Mouse (Mus musculus) embryonic facial prominence, embryonic 14.5 days (tissue): ENCODE results near the gene Akap2. TPM values are rescaled to one million over a fixed set of nuclear protein-coding genes. Genes with fewer than 3 reads are reported as not detected.

Experiments
- ATAC-seq: fragments of 200-750 bp; cut with Nextera tagmentation; 2 replicates; pipeline ENCODE4 v1.8.0; 2017; ENCODE audit warnings: low read depth, moderate number of reproducible peaks, moderate TSS enrichment
- DNase-seq: peaks from one replicate; pipeline ENCODE4 v3.0.0-alpha.2; 2015; ENCODE audit warnings: low spot score
- H3K27ac ChIP-seq: fragments of 300-500 bp; sonication (generic); replicated peaks from 2 replicates; pipeline ENCODE4 v1.5.1; 2014; ENCODE audit warnings: low read depth, mild to moderate bottlenecking, low read length, moderate library complexity
- H3K27me3 ChIP-seq: fragments of 300-500 bp; sonication (generic); replicated peaks from 2 replicates; pipeline ENCODE4 v1.6.1; 2014; ENCODE audit warnings: low read length; ENCODE audit not compliant: control insufficient read depth, insufficient read depth
- H3K36me3 ChIP-seq: fragments of 300-500 bp; sonication (generic); 2 replicates; pipeline ENCODE4 v1.6.1; 2014; ENCODE audit warnings: low read length, mixed read lengths; ENCODE audit not compliant: control insufficient read depth, insufficient read depth
- H3K4me1 ChIP-seq: fragments of 300-500 bp; sonication (generic); 2 replicates; pipeline ENCODE4 v1.6.1; 2014; ENCODE audit warnings: antibody characterized with exemption, low read length; ENCODE audit not compliant: control insufficient read depth, insufficient read depth
- H3K4me2 ChIP-seq: fragments of 300-500 bp; sonication (generic); 2 replicates; pipeline ENCODE4 v1.6.1; 2014; ENCODE audit warnings: low read depth, mild to moderate bottlenecking, low read length, moderate library complexity, mixed read lengths
- H3K4me3 ChIP-seq: fragments of 300-500 bp; sonication (generic); 2 replicates; pipeline ENCODE4 v1.5.1; 2014; ENCODE audit warnings: low read depth, mild to moderate bottlenecking, low read length
- H3K9ac ChIP-seq: fragments of 300-500 bp; sonication (generic); 2 replicates; pipeline ENCODE4 v1.6.1; 2014; ENCODE audit warnings: low read depth, mild to moderate bottlenecking, low read length, moderate library complexity, mixed read lengths
- H3K9me3 ChIP-seq: fragments of 300-500 bp; sonication (generic); 2 replicates; pipeline ENCODE4 v1.6.1; 2016; ENCODE audit warnings: low read length; ENCODE audit not compliant: control insufficient read depth
- WGBS: fragments of 180-500 bp; shearing (Covaris S2); extraction: QIAGEN DNeasy Blood & Tissue Kit; methylation state at CpG from one replicate; pipeline ENCODE4 v1.1.7; 2014; 5-methylcytosine and 5-hydroxymethylcytosine counted together
- polyA plus RNA-seq: library from polyadenylated mRNA; unstranded; fragments of >200 nt; fragmentation: Nextera tagmentation; extraction: Ambion mirVana; gene quantifications from 2 replicates; pipeline ENCODE4 v1.2.1, GENCODE M21; 2014

Gene Akap2
- polyA plus RNA-seq, 1 experiment from 2014 or later = 24.9 TPM

DNA sequence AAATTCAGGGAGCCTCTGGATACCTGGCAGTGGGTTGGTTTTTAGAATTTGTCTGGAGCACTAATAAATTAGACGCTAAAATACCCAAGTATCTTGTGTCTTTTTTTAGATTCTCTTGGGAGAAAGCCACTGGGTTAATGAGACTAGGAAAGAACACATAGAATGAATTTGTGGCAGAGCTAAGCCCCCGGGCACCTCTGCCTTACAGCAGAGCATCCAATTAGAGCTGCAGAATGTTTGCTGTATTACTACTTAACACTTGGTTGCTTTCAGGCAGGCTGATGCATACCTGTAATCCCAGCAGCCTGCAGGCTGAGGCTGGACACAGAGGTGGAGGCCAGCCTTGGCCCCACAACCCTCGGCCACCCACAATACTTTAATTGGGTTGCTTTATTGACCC is 112.3 kb downstream of the Akap2 start:
- Histone ChIP-seq H3K27ac (no peak overlapping the region), H3K4me1 (peaks cover 15% of the 10 kb centered on the region), H3K4me2 (no peak overlapping the region), H3K9me3 (no peaks in the 10 kb centered on the region), H3K36me3 (no peaks in the 10 kb centered on the region), H3K4me3 (no peak overlapping the region), H3K9ac (no peak overlapping the region), H3K27me3 (no peaks in the 10 kb centered on the region)
- 63% methylated on average over 3 of the region's 3 CpGs for WGBS
- DNase-seq = no peak
- ATAC-seq = 0 out of 2 replicates have a peak, but pooled peaks have one; percentile 24

DNA sequence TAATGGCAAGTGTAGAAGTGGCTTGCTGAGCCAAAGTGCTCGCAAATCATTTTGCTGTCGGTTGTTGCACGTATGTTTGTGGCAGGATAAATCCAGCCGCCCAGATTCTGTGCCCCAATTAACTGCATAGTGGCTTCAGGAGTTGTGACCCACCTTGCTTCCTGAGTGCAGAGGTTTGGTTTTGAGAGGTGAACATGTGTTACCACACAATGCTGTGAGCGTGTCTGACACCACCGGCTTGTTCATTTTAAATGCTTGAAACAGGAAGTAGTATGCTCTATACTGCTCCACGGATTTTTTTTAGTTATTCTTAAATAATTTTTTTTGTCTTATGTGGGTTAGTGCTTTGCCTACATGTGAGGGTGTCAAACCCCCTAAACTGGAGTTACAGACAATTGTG is 114.9 kb downstream of the Akap2 start:
- 37% methylated on average over 7 of the region's 7 CpGs for whole genome bisulfite sequencing
- Histone ChIP-seq H3K4me2 (no peak overlapping the region), H3K36me3 (no peaks in the 10 kb centered on the region), H3K27ac (no peak overlapping the region), H3K9ac (no peak overlapping the region), H3K4me1 (peaks cover 10% of the 10 kb centered on the region), H3K4me3 (no peak overlapping the region), H3K27me3 (no peaks in the 10 kb centered on the region), H3K9me3 (no peaks in the 10 kb centered on the region)
- ATAC-seq (no peak), DNase-seq (no peak)

DNA sequence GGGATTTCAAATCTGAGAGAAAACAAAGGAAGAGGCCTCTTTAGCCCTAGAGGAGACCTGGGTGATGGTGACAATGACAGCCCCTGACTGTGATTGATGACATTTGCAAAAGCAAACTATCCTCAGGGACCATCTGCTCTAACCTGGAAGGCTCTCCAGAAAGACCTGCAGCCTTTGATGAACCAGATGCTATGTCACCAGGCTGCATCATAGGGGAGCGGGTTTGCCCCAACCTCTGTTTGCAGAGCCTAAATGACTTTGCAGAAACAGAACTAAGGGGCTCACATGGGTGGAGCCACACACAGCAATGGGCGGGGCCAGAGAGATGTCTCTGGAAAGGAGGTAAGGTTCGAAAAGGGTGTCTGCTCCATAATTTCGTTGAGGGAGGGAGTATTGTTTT is 115.6 kb downstream of the Akap2 start:
- peaks cover 10% of the 10 kb centered on the region for H3K4me1 ChIP-seq
- no peaks in the 10 kb centered on the region for H3K36me3 ChIP-seq
- no peak overlapping the region for H3K4me2 ChIP-seq
- H3K9me3 ChIP-seq = no peaks in the 10 kb centered on the region
- no peak overlapping the region for H3K9ac ChIP-seq
- H3K27ac ChIP-seq = no peak overlapping the region
- no peaks in the 10 kb centered on the region for H3K27me3 ChIP-seq
- ATAC-seq (0 out of 2 replicates have a peak, but pooled peaks have one; percentile 15), DNase-seq (no peak)
- WGBS = 54% methylated on average over 4 of the region's 4 CpGs
- no peak overlapping the region for H3K4me3 ChIP-seq

DNA sequence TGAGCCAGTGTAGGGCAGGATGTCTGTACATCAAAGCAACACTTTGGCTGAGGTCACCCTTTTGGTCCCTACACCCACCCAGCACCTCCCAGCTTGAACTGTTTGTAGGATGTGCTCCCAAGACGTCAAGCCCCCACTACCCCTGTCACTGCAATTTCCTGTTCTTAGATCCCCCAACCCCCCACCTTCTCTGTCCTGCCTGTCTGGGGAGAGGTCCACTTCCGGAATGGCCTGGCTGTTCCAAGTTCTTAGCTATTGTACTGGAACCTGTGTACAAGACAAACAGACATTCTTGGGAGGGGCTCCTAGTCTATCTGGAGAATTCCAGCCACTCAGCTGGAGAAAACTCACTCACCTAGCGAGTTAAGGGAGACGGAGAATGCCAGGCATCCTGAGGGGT is 116.7 kb downstream of the Akap2 start:
- Histone ChIP-seq H3K4me3 (no peak overlapping the region), H3K9ac (no peak overlapping the region), H3K27me3 (no peaks in the 10 kb centered on the region), H3K9me3 (no peaks in the 10 kb centered on the region), H3K4me2 (no peak overlapping the region), H3K27ac (no peak overlapping the region), H3K4me1 (peaks cover 10% of the 10 kb centered on the region), H3K36me3 (no peaks in the 10 kb centered on the region)
- peak; percentile 14 for DNase-seq
- ATAC-seq = no peak
- 55% methylated on average over 4 of the region's 4 CpGs for WGBS

DNA sequence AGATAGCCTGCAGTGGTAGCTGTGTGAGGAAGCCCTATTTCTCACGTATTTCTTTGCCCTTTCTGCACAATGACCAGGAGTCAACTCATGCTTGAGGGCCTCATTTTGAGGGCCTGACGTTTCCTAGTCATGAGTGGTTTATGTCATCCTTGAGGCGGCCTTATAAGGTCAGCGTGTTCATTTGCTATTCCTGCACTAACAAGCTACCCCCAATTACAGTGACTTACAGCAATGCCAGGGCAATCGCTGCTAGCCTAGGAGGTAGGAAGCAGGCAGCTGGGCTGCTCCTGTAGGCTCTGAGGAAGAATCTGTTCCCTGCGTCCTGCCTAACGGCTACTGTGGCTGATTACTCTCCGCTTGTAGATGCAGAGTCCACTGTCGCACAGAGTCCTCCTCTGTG is 119.6 kb downstream of the Akap2 start:
- Histone ChIP-seq H3K4me2 (no peak overlapping the region), H3K27ac (no peak overlapping the region), H3K36me3 (no peaks in the 10 kb centered on the region), H3K9ac (no peak overlapping the region), H3K27me3 (no peaks in the 10 kb centered on the region), H3K9me3 (no peaks in the 10 kb centered on the region), H3K4me1 (peaks cover 10% of the 10 kb centered on the region), H3K4me3 (no peak overlapping the region)
- ATAC-seq = no peak
- DNase-seq = no peak
- WGBS = 57% methylated on average over 9 of the region's 9 CpGs

DNA sequence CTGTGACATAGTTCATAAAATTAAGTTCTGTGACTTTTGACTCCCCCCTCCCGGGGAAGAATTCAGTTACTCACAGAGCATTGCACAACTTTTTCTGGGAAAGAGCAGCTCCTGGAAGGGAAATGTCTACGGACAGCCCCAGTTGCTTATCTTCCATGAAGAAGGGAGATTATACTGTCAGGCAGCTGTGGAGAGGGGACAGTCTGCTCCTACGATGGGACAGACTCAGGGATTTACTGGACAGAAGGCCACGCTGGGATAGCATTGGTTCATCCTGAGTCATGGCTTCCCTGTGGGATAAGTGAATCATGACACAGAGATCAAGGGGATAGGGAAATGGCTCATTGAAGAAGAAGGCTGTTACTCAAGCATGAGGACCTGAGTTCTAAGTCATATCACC is 121.9 kb downstream of the Akap2 start:
- no peak overlapping the region for H3K4me2 ChIP-seq
- DNase-seq (no peak), ATAC-seq (no peak)
- H3K36me3 ChIP-seq = no peaks in the 10 kb centered on the region
- H3K4me1 ChIP-seq = peaks cover under 1% of the 10 kb centered on the region
- H3K4me3 ChIP-seq = no peak overlapping the region
- H3K27me3 ChIP-seq = no peaks in the 10 kb centered on the region
- 76% methylated on average over 4 of the region's 4 CpGs for WGBS
- H3K9ac ChIP-seq = no peak overlapping the region
- H3K9me3 ChIP-seq = no peaks in the 10 kb centered on the region
- H3K27ac ChIP-seq = no peak overlapping the region

DNA sequence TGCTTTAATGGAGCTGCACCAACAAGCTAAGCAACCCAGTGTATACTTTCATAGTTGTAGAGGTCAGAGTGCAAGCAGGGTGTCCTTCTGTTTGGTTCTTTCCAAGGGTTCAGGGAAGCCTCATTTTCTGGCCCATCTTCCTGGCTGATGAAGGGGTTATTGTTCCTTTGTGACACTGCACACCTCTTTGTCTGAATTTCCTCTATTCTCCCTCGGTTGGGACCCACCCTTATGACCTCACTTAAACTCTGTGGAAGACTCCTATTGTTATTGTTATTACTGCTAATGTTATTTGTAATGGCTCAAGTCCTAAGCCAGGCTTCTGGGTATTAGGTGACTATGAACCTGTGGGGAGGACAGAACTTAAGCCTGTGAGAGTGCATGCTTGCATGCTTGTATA is 124.5 kb downstream of the Akap2 start:
- peaks cover 24% of the 10 kb centered on the region for H3K4me1 ChIP-seq
- H3K27me3 ChIP-seq = no peaks in the 10 kb centered on the region
- no peak overlapping the region for H3K4me3 ChIP-seq
- no peaks in the 10 kb centered on the region for H3K9me3 ChIP-seq
- DNase-seq (no peak), ATAC-seq (no peak)
- no peak overlapping the region for H3K4me2 ChIP-seq
- H3K27ac ChIP-seq = no peak overlapping the region
- no peak overlapping the region for H3K9ac ChIP-seq
- no peaks in the 10 kb centered on the region for H3K36me3 ChIP-seq
- WGBS = 28% methylated on average over 1 of the region's 1 CpGs

DNA sequence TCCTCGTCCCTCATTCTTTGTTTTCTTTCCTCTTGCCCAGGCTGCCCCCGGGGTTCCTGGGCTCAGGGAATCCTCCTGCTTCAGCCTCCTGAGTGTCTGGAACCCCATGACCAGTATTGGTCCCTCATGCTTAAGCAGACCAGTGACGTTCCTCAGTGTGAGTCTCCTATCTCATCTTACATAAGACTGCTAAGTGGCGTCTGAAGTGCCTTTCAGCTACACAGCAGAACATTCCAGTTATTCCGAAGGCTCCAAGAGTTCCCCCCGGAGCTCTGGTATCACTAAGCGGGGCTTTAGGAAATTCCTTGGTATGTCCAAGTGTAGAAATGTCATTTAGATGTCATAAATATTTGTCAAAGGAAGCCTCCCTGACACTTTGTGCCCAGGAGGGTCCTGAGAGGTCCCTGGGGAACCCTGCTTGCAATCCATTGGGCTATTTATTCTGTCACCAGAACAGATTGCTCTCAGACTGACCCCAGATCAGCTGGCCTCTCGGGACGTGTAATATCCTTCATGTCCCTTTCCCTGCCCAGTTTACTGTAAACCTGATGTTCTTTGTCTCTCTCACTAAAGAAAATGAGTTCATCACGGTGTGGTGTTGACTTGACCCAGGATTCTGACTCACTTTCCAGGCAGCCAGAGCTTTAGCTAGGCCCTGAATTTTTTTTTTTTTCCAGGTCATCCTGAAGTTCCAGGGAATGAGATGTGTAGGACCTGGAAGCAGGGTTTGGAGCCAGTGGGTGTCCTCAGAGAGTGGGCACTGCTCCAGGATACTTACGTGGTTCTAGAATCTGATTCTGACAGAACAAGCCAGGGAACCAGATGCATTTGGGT is 125.2 kb downstream of the Akap2 start:
- Histone ChIP-seq H3K27ac (no peak overlapping the region), H3K9ac (no peak overlapping the region), H3K4me2 (no peak overlapping the region), H3K9me3 (no peaks in the 10 kb centered on the region), H3K4me1 (peaks cover 32% of the 10 kb centered on the region), H3K36me3 (no peaks in the 10 kb centered on the region), H3K4me3 (no peak overlapping the region), H3K27me3 (no peaks in the 10 kb centered on the region)
- no peak for ATAC-seq
- DNase-seq = no peak
- 71% methylated on average over 11 of the region's 11 CpGs for WGBS

DNA sequence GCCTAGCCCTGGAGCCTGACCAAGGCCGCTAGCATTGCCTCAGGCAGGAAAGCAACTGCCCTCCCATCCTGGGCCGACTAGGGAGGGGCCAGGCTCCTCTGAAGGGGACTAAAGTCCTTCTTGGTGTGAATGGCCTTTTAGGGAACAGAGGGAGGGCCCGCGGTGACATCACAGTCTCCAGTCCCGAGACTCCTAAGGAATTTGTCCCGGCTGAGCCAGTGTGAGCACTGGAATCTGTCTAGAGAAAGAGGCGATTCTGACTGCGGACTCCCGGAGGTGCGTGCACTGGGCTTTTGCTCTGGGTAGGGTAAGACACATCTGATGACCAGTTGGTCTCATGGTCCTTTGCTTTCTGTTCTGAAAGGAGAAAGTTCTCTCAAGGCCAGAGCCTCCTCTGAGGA is 127.6 kb downstream of the Akap2 start:
- DNase-seq (peak; percentile 86), ATAC-seq (peak; percentile 78)
- Histone ChIP-seq H3K4me3 (peak overlapping the region; percentile 35), H3K27ac (peak overlapping the region; percentile 81), H3K9me3 (no peaks in the 10 kb centered on the region), H3K9ac (peak overlapping the region; percentile 57), H3K4me2 (peak overlapping the region; percentile 55), H3K36me3 (no peaks in the 10 kb centered on the region), H3K27me3 (no peaks in the 10 kb centered on the region), H3K4me1 (peaks cover 38% of the 10 kb centered on the region)
- WGBS = 7% methylated on average over 10 of the region's 10 CpGs
